Mouse (Mus musculus) thymus, adult 2 months (tissue): ENCODE measurements around the gene Ctbp2. TPM values are rescaled to one million over a fixed set of nuclear protein-coding genes. Genes with fewer than 3 reads are reported as not detected.

Source experiments
- DNase-seq: peaks from one replicate; pipeline ENCODE4 v3.0.0; 2021
- H3K27ac ChIP-seq: fragments of 200-500 bp; 2 replicates; pipeline ENCODE4 v1.5.1; 2012; ENCODE audit warnings: low read length, control low read depth; ENCODE audit not compliant: control insufficient read depth, insufficient read depth
- H3K27me3 ChIP-seq: fragments of 200-500 bp; 2 replicates; pipeline ENCODE4 v1.6.1; 2012; ENCODE audit warnings: mild to moderate bottlenecking, low read length, moderate library complexity, mixed read lengths; ENCODE audit not compliant: control insufficient read depth, insufficient read depth
- H3K36me3 ChIP-seq: fragments of 200-500 bp; 2 replicates; pipeline ENCODE4 v1.6.1; 2012; ENCODE audit warnings: mild to moderate bottlenecking, low read length, moderate library complexity; ENCODE audit not compliant: control insufficient read depth, insufficient read depth
- H3K4me1 ChIP-seq: fragments of 200-500 bp; replicated peaks from 2 replicates; pipeline ENCODE4 v1.6.1; 2012; ENCODE audit warnings: low read length; ENCODE audit not compliant: control insufficient read depth, insufficient read depth
- H3K4me3 ChIP-seq: fragments of 200-500 bp; 2 replicates; pipeline ENCODE4 v1.5.1; 2012; ENCODE audit warnings: mild to moderate bottlenecking, low read length, control low read depth, moderate library complexity; ENCODE audit not compliant: control insufficient read depth, insufficient read depth
- CTCF ChIP-seq: fragments of 200-500 bp; IDR thresholded peaks from 2 replicates; pipeline ENCODE4 v1.5.1; 2012; ENCODE audit warnings: mild to moderate bottlenecking, control low read depth, low read length, moderate library complexity, borderline replicate concordance; ENCODE audit not compliant: control insufficient read depth, poor library complexity, insufficient read depth; ENCODE audit errors: extremely low read depth
- POLR2A ChIP-seq: fragments of 200-500 bp; IDR thresholded peaks from 2 replicates; pipeline ENCODE4 v1.6.1; 2012; ENCODE audit warnings: mild to moderate bottlenecking, low read length, control low read depth, moderate library complexity; ENCODE audit not compliant: control insufficient read depth, poor library complexity, insufficient read depth; ENCODE audit errors: extremely low read depth
- WGBS: fragments of 180-500 bp; shearing (Covaris S2); methylation state at CpG from one replicate; pipeline ENCODE4 v1.1.7; 2018; 5-methylcytosine and 5-hydroxymethylcytosine counted together
- polyA plus RNA-seq: library from polyadenylated mRNA; depleted of rRNA; stranded (reverse); fragments of >200 nt; gene quantifications from 2 replicates; pipeline ENCODE4 v1.2.3, GENCODE M21; 2012

The Ctbp2 gene
- polyA plus RNA-seq, 1 experiment = 14.0 TPM

GRCm38 (mm10) chr7:132996391-132996790 lies 127.8 kb downstream of the Ctbp2 start:
- Histone ChIP-seq H3K27ac (no peak overlapping the region), H3K4me3 (no peak overlapping the region), H3K27me3 (no peaks in the 10 kb centered on the region), H3K36me3 (no peaks in the 10 kb centered on the region), H3K4me1 (no peaks in the 10 kb centered on the region)
- peak; percentile 13 for DNase-seq
- WGBS = 95% methylated on average over 5 of the region's 5 CpGs
- no peak for TF ChIP-seq CTCF
- TF ChIP-seq POLR2A = no peak

- Histone ChIP-seq H3K4me1 (no peaks in the 10 kb centered on the region), H3K27me3 (no peaks in the 10 kb centered on the region), H3K36me3 (no peaks in the 10 kb centered on the region), H3K4me3 (no peak overlapping the region), H3K27ac (no peak overlapping the region)
- TF ChIP-seq CTCF = no peak
- TF ChIP-seq POLR2A = no peak
- DNase-seq = no peak
- 98% methylated on average over 6 of the region's 6 CpGs for whole genome bisulfite sequencing
Observed at GRCm38 (mm10) chr7:132994628-132995191, 129.4 kb downstream of the Ctbp2 start.

- Histone ChIP-seq H3K4me3 (no peak overlapping the region), H3K27me3 (no peaks in the 10 kb centered on the region), H3K27ac (no peak overlapping the region), H3K36me3 (no peaks in the 10 kb centered on the region), H3K4me1 (no peaks in the 10 kb centered on the region)
- TF ChIP-seq CTCF = no peak
- TF ChIP-seq POLR2A = no peak
- 95% methylated on average over 8 of the region's 8 CpGs for WGBS
- no peak for DNase-seq
Observed at GRCm38 (mm10) chr7:132994120-132994519, 130.0 kb downstream of the Ctbp2 start.

GRCm38 (mm10) chr7:132992967-132993615 lies 131.1 kb downstream of the Ctbp2 start:
- WGBS = 90% methylated on average over 9 of the region's 9 CpGs
- H3K27ac ChIP-seq = no peak overlapping the region
- no peaks in the 10 kb centered on the region for H3K27me3 ChIP-seq
- H3K4me3 ChIP-seq = no peak overlapping the region
- no peaks in the 10 kb centered on the region for H3K36me3 ChIP-seq
- no peaks in the 10 kb centered on the region for H3K4me1 ChIP-seq
- no peak for DNase-seq
- no peak for TF ChIP-seq CTCF
- TF ChIP-seq POLR2A = no peak

- TF ChIP-seq CTCF (no peak), POLR2A (no peak)
- WGBS = 96% methylated on average over 14 of the region's 14 CpGs
- Histone ChIP-seq H3K27me3 (no peaks in the 10 kb centered on the region), H3K4me1 (no peaks in the 10 kb centered on the region), H3K36me3 (peaks cover 4% of the 10 kb centered on the region; the same call in 1 of the 2 replicates), H3K4me3 (no peak overlapping the region), H3K27ac (no peak overlapping the region)
- DNase-seq = no peak
Observed at GRCm38 (mm10) chr7:132991240-132991900, 132.8 kb downstream of the Ctbp2 start.

- TF ChIP-seq POLR2A = no peak
- no peak for TF ChIP-seq CTCF
- 96% methylated on average over 5 of the region's 5 CpGs for WGBS
- DNase-seq = no peak
- Histone ChIP-seq H3K36me3 (peaks cover 10% of the 10 kb centered on the region), H3K4me1 (no peaks in the 10 kb centered on the region), H3K4me3 (no peak overlapping the region), H3K27me3 (no peaks in the 10 kb centered on the region), H3K27ac (no peak overlapping the region)
Observed at GRCm38 (mm10) chr7:132989839-132990238, 134.3 kb downstream of the Ctbp2 start.
